Mouse (Mus musculus): Measurements from ENCODE around the gene Slc8a1. TPM values are rescaled to one million over a fixed set of nuclear protein-coding genes. Genes with fewer than 3 reads are reported as not detected.

Slc8a1 gene
- polyA plus RNA-seq, 1 experiment = 20.6 TPM

GRCm38 (mm10) chr17:81669816-81670691 is 68.1 kb downstream of the Slc8a1 start:
- peak; percentile 85 for DNase-seq (ENCODE audit: low read depth)
- TF ChIP-seq CTCF (IDR thresholded peaks at IDR 0.05; ENCODE audit: borderline replicate concordance, extremely low read depth, insufficient read depth, insufficient read length) (no peak), POLR2A (IDR thresholded peaks at IDR 0.05; ENCODE audit: borderline replicate concordance, extremely low read depth, insufficient read depth, insufficient read length, poor library complexity, severe bottlenecking) (no peak; the same call in 1 of the 2 replicates)

GRCm38 (mm10) chr17:81669062-81669815 is 68.9 kb downstream of the Slc8a1 start:
- DNase-seq (ENCODE audit: low read depth) = peak; percentile 87
- TF ChIP-seq POLR2A (IDR thresholded peaks at IDR 0.05; ENCODE audit: borderline replicate concordance, extremely low read depth, insufficient read depth, insufficient read length, poor library complexity, severe bottlenecking) = no peak
- TF ChIP-seq CTCF (IDR thresholded peaks at IDR 0.05; ENCODE audit: borderline replicate concordance, extremely low read depth, insufficient read depth, insufficient read length) = no peak

- DNase-seq (ENCODE audit: low read depth) = peak; percentile 52
- TF ChIP-seq POLR2A (IDR thresholded peaks at IDR 0.05; ENCODE audit: borderline replicate concordance, extremely low read depth, insufficient read depth, insufficient read length, poor library complexity, severe bottlenecking) = no peak
- no peak for TF ChIP-seq CTCF (IDR thresholded peaks at IDR 0.05; ENCODE audit: borderline replicate concordance, extremely low read depth, insufficient read depth, insufficient read length)
Measured at GRCm38 (mm10) chr17:81668466-81668865, 69.7 kb downstream of the Slc8a1 start.

- TF ChIP-seq CTCF (IDR thresholded peaks at IDR 0.05; ENCODE audit: borderline replicate concordance, extremely low read depth, insufficient read depth, insufficient read length) = no peak
- no peak for TF ChIP-seq POLR2A (IDR thresholded peaks at IDR 0.05; ENCODE audit: borderline replicate concordance, extremely low read depth, insufficient read depth, insufficient read length, poor library complexity, severe bottlenecking)
- DNase-seq (ENCODE audit: low read depth) = no peak
Measured at GRCm38 (mm10) chr17:81667935-81668334, 70.2 kb downstream of the Slc8a1 start.

GRCm38 (mm10) chr17:81666551-81666950 is 71.6 kb downstream of the Slc8a1 start:
- DNase-seq (ENCODE audit: low read depth) = peak; percentile 74
- TF ChIP-seq POLR2A (IDR thresholded peaks at IDR 0.05; ENCODE audit: borderline replicate concordance, extremely low read depth, insufficient read depth, insufficient read length, poor library complexity, severe bottlenecking) (no peak), CTCF (IDR thresholded peaks at IDR 0.05; ENCODE audit: borderline replicate concordance, extremely low read depth, insufficient read depth, insufficient read length) (peak; percentile 44; the same call in 1 of the 2 replicates)

- no peak for DNase-seq (ENCODE audit: low read depth)
- TF ChIP-seq CTCF (IDR thresholded peaks at IDR 0.05; ENCODE audit: borderline replicate concordance, extremely low read depth, insufficient read depth, insufficient read length) = no peak
- no peak for TF ChIP-seq POLR2A (IDR thresholded peaks at IDR 0.05; ENCODE audit: borderline replicate concordance, extremely low read depth, insufficient read depth, insufficient read length, poor library complexity, severe bottlenecking)
Measured at GRCm38 (mm10) chr17:81664916-81665315, 73.3 kb downstream of the Slc8a1 start.

- TF ChIP-seq CTCF (IDR thresholded peaks at IDR 0.05; ENCODE audit: borderline replicate concordance, extremely low read depth, insufficient read depth, insufficient read length) (no peak), POLR2A (IDR thresholded peaks at IDR 0.05; ENCODE audit: borderline replicate concordance, extremely low read depth, insufficient read depth, insufficient read length, poor library complexity, severe bottlenecking) (no peak)
- no peak for DNase-seq (ENCODE audit: low read depth)
Measured at GRCm38 (mm10) chr17:81657828-81658227, 80.3 kb downstream of the Slc8a1 start.

- no peak for DNase-seq (ENCODE audit: low read depth)
- TF ChIP-seq POLR2A (IDR thresholded peaks at IDR 0.05; ENCODE audit: borderline replicate concordance, extremely low read depth, insufficient read depth, insufficient read length, poor library complexity, severe bottlenecking) = no peak
- TF ChIP-seq CTCF (IDR thresholded peaks at IDR 0.05; ENCODE audit: borderline replicate concordance, extremely low read depth, insufficient read depth, insufficient read length) = no peak
Measured at GRCm38 (mm10) chr17:81654548-81654947, 83.6 kb downstream of the Slc8a1 start.

- peak; percentile 35 for DNase-seq (ENCODE audit: low read depth)
- no peak for TF ChIP-seq POLR2A (IDR thresholded peaks at IDR 0.05; ENCODE audit: borderline replicate concordance, extremely low read depth, insufficient read depth, insufficient read length, poor library complexity, severe bottlenecking)
Measured at GRCm38 (mm10) chr17:81652958-81653357, 85.2 kb downstream of the Slc8a1 start.

- peak; percentile 11 for DNase-seq (ENCODE audit: low read depth)
- TF ChIP-seq CTCF (IDR thresholded peaks at IDR 0.05; ENCODE audit: borderline replicate concordance, extremely low read depth, insufficient read depth, insufficient read length) (no peak), POLR2A (IDR thresholded peaks at IDR 0.05; ENCODE audit: borderline replicate concordance, extremely low read depth, insufficient read depth, insufficient read length, poor library complexity, severe bottlenecking) (no peak)
Measured at GRCm38 (mm10) chr17:81636822-81637221, 101.4 kb downstream of the Slc8a1 start.

GRCm38 (mm10) chr17:81630471-81630870 is 107.7 kb downstream of the Slc8a1 start:
- TF ChIP-seq POLR2A (IDR thresholded peaks at IDR 0.05; ENCODE audit: borderline replicate concordance, extremely low read depth, insufficient read depth, insufficient read length, poor library complexity, severe bottlenecking) (no peak), CTCF (IDR thresholded peaks at IDR 0.05; ENCODE audit: borderline replicate concordance, extremely low read depth, insufficient read depth, insufficient read length) (no peak)
- no peak for DNase-seq (ENCODE audit: low read depth)

Measured in brain, embryonic 14.5 days (tissue).